In the genomic region with DNA sequence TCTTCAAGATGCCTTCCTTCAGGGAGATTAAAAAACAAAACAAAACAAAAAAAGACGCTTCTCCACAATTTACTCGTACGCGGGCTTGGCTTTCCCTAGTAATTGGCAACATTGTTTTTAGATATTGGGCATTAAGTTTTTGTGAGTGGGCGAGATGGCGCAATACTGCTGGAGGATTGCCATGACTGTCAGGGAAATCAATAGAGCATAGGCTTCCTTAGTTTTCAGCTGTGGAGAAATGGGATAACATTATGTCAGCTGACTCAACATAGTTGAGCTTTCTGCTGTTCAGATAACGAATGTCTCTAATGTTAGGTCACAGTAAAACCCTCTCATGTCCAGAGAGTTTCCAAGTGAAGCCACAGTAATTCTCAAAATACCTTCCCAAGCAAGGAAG, we compare ENCODE assay signal across 2 mouse cellular contexts.
TF ChIP-seq lines count a peak whose summit lies in the region.

No protein-coding gene starts in this region.

TF ChIP-seq in CH12.LX, 34 proteins besides CTCF, POLR2A, EP300 and RAD21:
- TF ChIP-seq CHD2 (IDR thresholded peaks at IDR 0.05; ENCODE audit: low read length) (no peak), GABPA (IDR thresholded peaks at IDR 0.05; ENCODE audit: insufficient replicate concordance, low read depth, low read length) (no peak), PAX5 (IDR thresholded peaks at IDR 0.05; ENCODE audit: low read length) (no peak), ZC3H11A (IDR thresholded peaks at IDR 0.05; ENCODE audit: low read depth, low read length) (no peak), USF1 (IDR thresholded peaks at IDR 0.05; ENCODE audit: low read depth, low read length) (no peak), E2F4 (IDR thresholded peaks at IDR 0.05; ENCODE audit: insufficient replicate concordance, low read depth, low read length) (no peak), UBTF (IDR thresholded peaks at IDR 0.05; ENCODE audit: low read depth, low read length) (no peak), TCF12 (IDR thresholded peaks at IDR 0.05; ENCODE audit: low read depth, low read length) (no peak), MEF2A (IDR thresholded peaks at IDR 0.05; ENCODE audit: borderline replicate concordance, low read depth, low read length) (no peak), HCFC1 (IDR thresholded peaks at IDR 0.05; ENCODE audit: low read depth, low read length) (no peak), ELF1 (IDR thresholded peaks at IDR 0.05; ENCODE audit: low read depth, low read length) (no peak), POLR2AphosphoS2 (IDR thresholded peaks at IDR 0.05; ENCODE audit: low read depth, low read length) (no peak), CHD1 (IDR thresholded peaks at IDR 0.05; ENCODE audit: low read depth, low read length) (no peak), JUN (IDR thresholded peaks at IDR 0.05; ENCODE audit: insufficient read depth, low read depth, low read length) (no peak)
TF ChIP-seq in CH12.LX: peak in this region for 0.

TF ChIP-seq in MEL, 35 proteins besides CTCF, POLR2A, EP300 and RAD21:
- TF ChIP-seq UBTF (IDR thresholded peaks at IDR 0.05; ENCODE audit: borderline replicate concordance, insufficient read depth, low read depth, low read length) (no peak), MAZ (IDR thresholded peaks at IDR 0.05; ENCODE audit: low read depth, low read length) (no peak)
